Mouse (Mus musculus): Measurements from ENCODE around the gene Gm10645.

The Gm10645 gene

GRCm38 (mm10) chr8:83165931-83166867 lies at the start of gene Gm10645:
TSS of gene Gm10645 (minus strand) at chr8:83166170.
- DNase-seq: no peak

DNA sequence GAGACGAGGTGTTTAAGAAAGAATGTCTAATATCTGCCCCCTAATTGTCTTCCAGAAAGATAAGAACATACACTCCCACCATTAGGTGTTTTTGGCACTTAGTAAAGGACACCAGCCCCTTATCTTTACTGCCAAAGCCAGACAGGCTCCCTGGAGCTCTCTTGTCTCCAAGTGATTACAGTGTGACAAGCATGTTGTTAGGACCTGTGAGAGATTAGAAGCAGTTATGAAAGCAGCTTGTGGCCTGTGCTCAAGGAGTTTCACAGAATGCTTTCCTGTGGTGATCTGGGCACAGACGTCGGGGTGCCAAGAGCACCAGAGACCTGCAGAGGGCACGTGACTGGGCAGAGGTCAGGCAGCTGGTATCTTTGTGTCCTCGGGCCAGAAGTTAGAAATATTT lies 49.1 kb upstream of the Gm10645 start:
- no peak for DNase-seq

- no peak for DNase-seq
These were observed 44.7 kb upstream of the Gm10645 start for GRCm38 (mm10) chr8:83210676-83211075.

DNA sequence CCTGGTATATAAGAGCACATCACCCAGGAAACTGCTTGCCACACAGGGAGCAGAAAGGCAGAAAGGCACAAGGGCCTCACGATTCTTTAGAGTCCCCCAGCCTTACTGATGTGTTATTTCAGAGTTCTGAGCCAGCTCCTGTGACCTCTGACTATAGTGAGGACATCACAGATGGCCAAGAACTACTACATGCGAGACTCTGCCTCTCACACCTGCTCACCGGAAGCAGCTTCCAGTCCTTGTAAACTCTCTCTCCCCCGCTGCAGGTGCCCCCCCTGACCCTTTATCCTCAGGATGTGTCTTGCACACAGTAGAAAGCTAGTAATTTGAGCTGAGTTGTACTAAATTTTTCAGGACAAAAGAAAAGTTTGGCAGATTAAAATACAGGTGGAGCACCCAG lies 43.6 kb upstream of the Gm10645 start:
- no peak for DNase-seq

- no peak for DNase-seq
These were observed 39.9 kb upstream of the Gm10645 start for GRCm38 (mm10) chr8:83205907-83206306.

GRCm38 (mm10) chr8:83202946-83203345 lies 37.0 kb upstream of the Gm10645 start:
- DNase-seq: no peak

- DNase-seq: no peak
These were observed 34.5 kb upstream of the Gm10645 start for GRCm38 (mm10) chr8:83200191-83201177.

GRCm38 (mm10) chr8:83199715-83200114 lies 33.7 kb upstream of the Gm10645 start:
- DNase-seq: no peak

DNA sequence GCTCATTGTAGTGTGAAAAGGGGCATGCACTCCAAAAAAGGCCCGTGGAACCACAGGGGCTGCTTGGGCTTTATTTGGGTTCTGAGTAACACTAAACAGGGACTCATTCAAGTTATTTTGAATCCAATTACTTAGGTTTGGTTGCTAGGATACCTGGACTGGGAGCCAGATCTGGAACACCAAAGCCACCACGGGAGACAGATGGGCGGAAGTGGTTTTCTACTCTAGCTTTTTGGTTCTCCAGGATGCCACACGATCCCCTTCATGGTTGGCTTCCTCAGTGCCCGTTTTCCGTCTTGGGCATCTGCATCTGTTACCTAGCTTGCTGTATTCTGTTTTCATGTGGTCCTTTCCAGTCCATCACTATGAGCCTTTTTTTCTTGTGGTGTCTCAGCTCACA lies 30.1 kb upstream of the Gm10645 start:
- no peak for DNase-seq

GRCm38 (mm10) chr8:83189538-83190095 lies 23.6 kb upstream of the Gm10645 start:
- no peak for DNase-seq

- no peak for DNase-seq
These were observed 21.5 kb upstream of the Gm10645 start for GRCm38 (mm10) chr8:83187363-83187962.

GRCm38 (mm10) chr8:83186376-83186775 lies 20.4 kb upstream of the Gm10645 start:
- DNase-seq: no peak

DNA sequence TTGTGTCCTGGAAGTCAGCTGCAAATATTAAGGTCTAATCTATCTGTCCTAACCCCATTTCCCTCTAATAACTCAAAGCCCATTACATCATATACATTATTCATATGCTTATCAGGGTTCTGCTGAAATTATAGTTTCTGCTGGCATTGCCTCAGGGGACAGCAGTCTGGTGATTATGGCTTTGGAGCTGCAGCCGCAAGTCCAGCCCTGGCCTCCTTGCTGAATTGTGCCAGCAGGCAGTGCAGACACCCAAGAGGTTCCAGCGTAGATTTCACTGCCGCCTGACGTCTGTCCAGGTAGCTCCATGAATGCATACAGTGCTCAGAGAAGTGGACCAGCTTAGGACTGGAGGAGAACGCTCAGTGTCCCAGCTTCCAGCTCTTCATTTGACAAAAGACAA lies 16.8 kb upstream of the Gm10645 start:
- no peak for DNase-seq

- no peak for DNase-seq
These were observed 16.0 kb upstream of the Gm10645 start for GRCm38 (mm10) chr8:83181851-83182482.

DNA sequence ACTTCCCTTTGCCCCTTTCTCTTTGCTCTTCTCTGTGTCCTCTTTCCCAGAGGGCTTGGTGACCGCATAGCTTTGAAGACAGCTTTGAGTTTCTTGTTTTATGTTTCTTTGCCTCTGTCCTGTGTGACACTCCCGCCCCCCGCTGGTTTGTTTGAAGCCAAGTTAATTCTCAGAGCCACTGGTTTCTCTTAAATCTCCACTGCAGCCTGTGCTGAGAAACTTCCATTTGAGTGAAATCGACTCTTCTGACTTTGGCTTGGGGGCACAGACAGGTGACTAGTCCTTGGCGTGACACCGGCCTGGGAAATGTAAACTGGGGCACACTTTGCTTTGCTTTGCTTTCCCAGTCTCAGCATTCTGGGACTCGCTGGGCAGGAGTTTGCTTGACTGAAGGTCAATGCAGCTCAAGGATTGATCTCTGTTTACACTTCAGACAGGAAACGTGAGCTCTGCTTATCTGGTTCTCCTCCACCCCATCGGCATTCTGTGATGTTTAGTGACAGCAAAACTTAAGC lies 12.3 kb upstream of the Gm10645 start:
- no peak for DNase-seq

DNA sequence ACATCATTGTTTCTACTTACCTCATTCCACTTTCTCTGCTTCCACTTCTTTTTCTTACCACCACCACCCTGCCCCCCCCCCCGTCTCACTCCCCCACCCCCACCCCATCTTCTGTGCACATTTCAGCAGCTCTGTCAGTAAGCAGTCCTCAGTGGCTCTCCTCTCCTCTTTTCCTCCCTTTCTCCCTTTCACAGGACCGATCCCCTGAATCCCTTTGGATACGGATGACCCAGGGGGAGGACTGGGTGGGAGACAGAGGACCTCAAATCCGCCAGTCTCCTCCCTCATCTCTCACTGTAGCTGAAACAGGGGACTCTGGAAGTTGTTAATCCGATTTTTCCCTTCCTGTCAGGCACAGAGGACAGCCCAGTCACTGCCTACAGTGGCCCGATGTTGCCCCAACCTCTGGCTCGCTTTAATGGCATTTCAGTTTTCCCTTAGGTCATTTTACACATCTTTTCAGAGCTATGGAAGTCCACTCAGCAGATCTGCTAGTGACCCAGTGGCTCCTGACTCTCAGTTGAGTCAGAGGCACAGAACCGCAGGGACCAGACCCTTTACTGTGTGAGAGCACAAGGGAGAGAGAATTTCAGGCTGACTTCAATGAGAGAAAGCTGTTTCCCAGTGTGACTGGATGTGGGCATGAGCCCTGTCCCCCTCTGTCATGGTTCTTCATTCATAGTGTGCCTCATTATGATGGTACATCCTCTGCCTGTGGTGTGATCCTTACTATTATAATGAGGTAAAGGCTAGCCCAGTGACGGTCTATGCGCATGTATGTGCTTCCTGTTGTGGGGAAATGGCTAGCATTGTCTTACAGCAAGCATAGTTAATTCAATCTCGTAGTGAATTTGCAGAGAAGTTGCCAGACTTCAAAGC lies 11.6 kb upstream of the Gm10645 start:
- no peak for DNase-seq

DNA sequence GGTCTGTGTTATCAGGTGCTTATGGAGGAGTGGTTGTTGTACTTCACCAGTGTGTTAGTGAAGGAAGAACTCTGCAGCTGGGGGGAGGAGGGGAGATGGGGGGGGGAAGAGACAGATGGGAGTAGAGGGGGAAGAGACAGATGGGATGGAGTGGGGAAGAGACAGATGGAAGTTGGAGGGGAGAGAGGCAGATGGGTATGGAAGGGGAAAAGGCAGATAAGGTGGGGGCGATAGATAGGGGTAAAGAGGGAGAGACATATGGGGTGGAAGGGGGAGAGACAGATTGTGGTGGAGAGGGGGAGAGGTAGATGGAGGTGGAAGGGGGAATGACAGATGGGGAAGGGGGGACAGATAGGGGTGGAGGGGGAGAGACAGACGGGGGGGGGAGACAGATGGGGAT lies 10.8 kb upstream of the Gm10645 start:
- DNase-seq: no peak

DNA sequence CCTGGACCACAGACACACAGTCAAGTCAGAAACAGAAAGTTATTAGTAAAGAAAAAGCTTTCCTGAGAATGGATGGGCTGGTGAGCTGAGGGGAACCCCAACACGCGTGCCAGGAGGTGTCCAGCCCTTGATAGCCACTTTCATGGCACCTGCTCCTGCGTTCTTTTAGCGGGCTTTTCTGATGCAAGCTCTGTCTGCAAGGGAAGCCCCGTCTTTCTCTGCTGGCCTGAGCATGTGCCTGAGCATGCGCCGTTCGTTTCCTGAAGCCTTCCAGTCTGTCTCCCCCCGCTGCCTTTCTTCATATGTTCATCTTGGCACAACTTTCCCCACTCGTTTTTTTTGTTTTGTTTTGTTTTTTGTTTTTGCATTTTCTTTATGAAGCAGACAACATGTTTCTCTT lies 9.7 kb upstream of the Gm10645 start:
- DNase-seq: no peak

DNA sequence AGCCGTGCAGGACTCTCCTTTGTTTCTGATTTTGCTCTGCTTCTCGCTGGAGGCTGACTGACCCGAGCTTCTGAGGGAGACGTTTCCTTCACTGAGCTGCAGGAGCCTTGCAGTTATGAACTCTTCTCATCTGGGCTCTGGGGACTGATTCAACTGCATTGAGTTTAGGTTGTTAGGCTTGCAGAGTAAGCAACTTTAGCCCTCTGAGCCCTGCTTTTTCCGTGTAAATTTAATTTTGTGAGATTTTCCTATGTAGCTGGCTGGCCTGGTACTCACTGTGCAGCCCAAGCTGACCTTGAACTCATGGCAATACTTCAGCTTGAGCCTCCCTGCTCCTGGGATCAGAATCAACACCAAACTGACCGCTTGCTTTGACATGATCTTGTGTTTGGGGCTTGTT lies 4.9 kb upstream of the Gm10645 start:
- no peak for DNase-seq

- DNase-seq: no peak
These were observed 3.7 kb upstream of the Gm10645 start for GRCm38 (mm10) chr8:83169709-83170108.

- no peak for DNase-seq
These were observed 3.2 kb upstream of the Gm10645 start for GRCm38 (mm10) chr8:83169127-83169526.
